Mouse (Mus musculus): ENCODE data around the gene Vtcn1. TPM values are rescaled to one million over a fixed set of nuclear protein-coding genes. Genes with fewer than 3 reads are reported as not detected.

Gene Vtcn1
- polyA plus RNA-seq, 1 experiment from 2014 or later, result not detected

- ATAC-seq (replicated peaks; ENCODE audit: low FRiP score) (no peak), DNase-seq (ENCODE audit: low spot score) (no peak)
- 49% methylated on average over 2 of the region's 2 CpGs for WGBS
- Histone ChIP-seq H3K36me3 (ENCODE audit: control insufficient read depth, insufficient read depth, low read length) (no peaks in the 10 kb centered on the region), H3K27me3 (replicated peaks; ENCODE audit: control insufficient read depth, insufficient read depth, low read length) (no peaks in the 10 kb centered on the region), H3K9me3 (ENCODE audit: control insufficient read depth, low read length) (no peaks in the 10 kb centered on the region), H3K4me3 (ENCODE audit: low read depth, low read length) (no peak overlapping the region), H3K27ac (ENCODE audit: low read depth, low read length) (no peak overlapping the region), H3K4me2 (no peak overlapping the region), H3K4me1 (replicated peaks; ENCODE audit: control insufficient read depth, insufficient read depth, low read length) (no peaks in the 10 kb centered on the region), H3K9ac (ENCODE audit: low read depth, low read length) (no peak overlapping the region)
Observed at GRCm38 (mm10) chr3:100821276-100821675, 4.0 kb upstream of the Vtcn1 start.

- no peaks in the 10 kb centered on the region for H3K9me3 ChIP-seq (ENCODE audit: control insufficient read depth, low read length)
- 71% methylated on average over 3 of the region's 3 CpGs for WGBS
- no peaks in the 10 kb centered on the region for H3K4me1 ChIP-seq (replicated peaks; ENCODE audit: control insufficient read depth, insufficient read depth, low read length)
- ATAC-seq (replicated peaks; ENCODE audit: low FRiP score) (no peak), DNase-seq (ENCODE audit: low spot score) (no peak)
- H3K27me3 ChIP-seq (replicated peaks; ENCODE audit: control insufficient read depth, insufficient read depth, low read length), result no peaks in the 10 kb centered on the region
- no peaks in the 10 kb centered on the region for H3K36me3 ChIP-seq (ENCODE audit: control insufficient read depth, insufficient read depth, low read length)
- no peak overlapping the region for H3K4me3 ChIP-seq (ENCODE audit: low read depth, low read length)
- H3K4me2 ChIP-seq, result no peak overlapping the region
- H3K27ac ChIP-seq (ENCODE audit: low read depth, low read length), result no peak overlapping the region
- no peak overlapping the region for H3K9ac ChIP-seq (ENCODE audit: low read depth, low read length)
Observed at GRCm38 (mm10) chr3:100843784-100844183, 18.5 kb downstream of the Vtcn1 start.

- 78% methylated on average over 5 of the region's 5 CpGs for WGBS
- Histone ChIP-seq H3K4me1 (replicated peaks; ENCODE audit: control insufficient read depth, insufficient read depth, low read length) (no peaks in the 10 kb centered on the region), H3K27me3 (replicated peaks; ENCODE audit: control insufficient read depth, insufficient read depth, low read length) (no peaks in the 10 kb centered on the region), H3K36me3 (ENCODE audit: control insufficient read depth, insufficient read depth, low read length) (no peaks in the 10 kb centered on the region), H3K4me3 (ENCODE audit: low read depth, low read length) (no peak overlapping the region), H3K9me3 (ENCODE audit: control insufficient read depth, low read length) (no peaks in the 10 kb centered on the region), H3K27ac (ENCODE audit: low read depth, low read length) (no peak overlapping the region), H3K9ac (ENCODE audit: low read depth, low read length) (no peak overlapping the region), H3K4me2 (no peak overlapping the region)
- DNase-seq (ENCODE audit: low spot score) (no peak), ATAC-seq (replicated peaks; ENCODE audit: low FRiP score) (no peak)
Observed at GRCm38 (mm10) chr3:100844366-100844765, 19.1 kb downstream of the Vtcn1 start.

DNA sequence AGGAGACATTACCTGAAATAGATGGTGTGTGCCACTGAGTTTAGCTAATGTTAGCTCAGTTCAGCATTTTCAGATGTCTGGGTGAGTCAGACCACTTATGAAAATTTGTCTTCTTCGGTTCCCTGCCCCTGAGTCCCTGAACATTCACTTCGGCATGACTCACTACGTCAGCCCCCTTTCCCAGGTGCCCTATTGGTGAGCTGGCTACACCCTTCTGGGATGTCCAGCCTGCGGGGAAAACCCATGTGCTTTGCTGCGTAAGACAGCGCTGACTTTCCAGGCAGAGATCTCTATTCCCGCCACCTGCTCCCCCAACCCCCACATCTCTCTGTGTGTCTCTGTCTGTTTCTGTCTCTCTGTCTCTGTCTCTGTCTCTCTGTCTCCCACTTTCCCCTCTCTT is 23.1 kb downstream of the Vtcn1 start:
- Histone ChIP-seq H3K9me3 (ENCODE audit: control insufficient read depth, low read length) (no peaks in the 10 kb centered on the region), H3K4me2 (no peak overlapping the region), H3K4me1 (replicated peaks; ENCODE audit: control insufficient read depth, insufficient read depth, low read length) (no peaks in the 10 kb centered on the region), H3K27me3 (replicated peaks; ENCODE audit: control insufficient read depth, insufficient read depth, low read length) (no peaks in the 10 kb centered on the region), H3K27ac (ENCODE audit: low read depth, low read length) (no peak overlapping the region), H3K4me3 (ENCODE audit: low read depth, low read length) (no peak overlapping the region), H3K9ac (ENCODE audit: low read depth, low read length) (no peak overlapping the region), H3K36me3 (ENCODE audit: control insufficient read depth, insufficient read depth, low read length) (no peaks in the 10 kb centered on the region)
- no peak for ATAC-seq (replicated peaks; ENCODE audit: low FRiP score)
- WGBS, result 86% methylated on average over 7 of the region's 7 CpGs
- DNase-seq (ENCODE audit: low spot score), result no peak

- H3K9me3 ChIP-seq (ENCODE audit: control insufficient read depth, low read length), result no peaks in the 10 kb centered on the region
- 68% methylated on average over 6 of the region's 6 CpGs for WGBS
- H3K36me3 ChIP-seq (ENCODE audit: control insufficient read depth, insufficient read depth, low read length), result no peaks in the 10 kb centered on the region
- H3K27ac ChIP-seq (ENCODE audit: low read depth, low read length), result no peak overlapping the region
- H3K4me2 ChIP-seq, result no peak overlapping the region
- ATAC-seq (replicated peaks; ENCODE audit: low FRiP score) (no peak), DNase-seq (ENCODE audit: low spot score) (no peak)
- no peaks in the 10 kb centered on the region for H3K4me1 ChIP-seq (replicated peaks; ENCODE audit: control insufficient read depth, insufficient read depth, low read length)
- H3K9ac ChIP-seq (ENCODE audit: low read depth, low read length), result no peak overlapping the region
- H3K4me3 ChIP-seq (ENCODE audit: low read depth, low read length), result no peak overlapping the region
- H3K27me3 ChIP-seq (replicated peaks; ENCODE audit: control insufficient read depth, insufficient read depth, low read length), result no peaks in the 10 kb centered on the region
Observed at GRCm38 (mm10) chr3:100850468-100850867, 25.2 kb downstream of the Vtcn1 start.

DNA sequence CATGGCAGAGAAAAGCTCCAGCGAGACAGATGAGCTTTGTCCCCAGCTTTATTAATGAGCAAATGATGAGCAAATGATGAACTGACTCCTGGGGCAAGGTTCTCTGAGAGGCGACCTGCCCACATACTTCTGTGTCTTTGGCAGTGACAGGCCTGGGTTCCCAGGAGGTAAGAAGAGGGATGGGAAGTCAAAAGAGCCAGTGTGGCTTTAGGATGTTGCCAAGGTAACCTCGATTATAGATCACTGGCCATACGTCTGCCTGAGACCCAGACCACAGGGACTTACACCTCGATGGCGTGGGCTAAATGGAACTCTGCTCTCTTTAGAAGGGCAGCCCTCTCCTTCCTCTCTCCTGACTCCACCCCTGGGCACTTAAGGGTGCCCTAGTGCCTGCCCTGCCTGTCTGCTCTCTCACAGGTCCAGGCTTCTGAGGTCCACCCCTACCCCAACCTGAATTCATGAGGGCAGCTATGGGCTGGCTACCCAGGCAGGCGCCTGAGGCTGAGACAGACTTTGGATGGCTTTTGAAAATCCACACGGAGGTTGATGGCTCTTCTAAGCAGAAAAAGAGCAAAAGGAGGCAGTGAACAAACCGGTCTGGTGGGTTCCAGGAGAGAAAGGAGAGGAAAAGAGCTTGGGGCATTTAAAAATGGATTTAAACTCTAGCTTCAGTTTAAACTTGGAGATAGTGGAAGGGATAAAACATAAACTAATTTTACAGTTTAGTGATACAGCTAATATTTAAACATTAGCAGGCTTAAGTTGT is 31.0 kb downstream of the Vtcn1 start:
- H3K4me2 ChIP-seq, result no peak overlapping the region
- no peaks in the 10 kb centered on the region for H3K9me3 ChIP-seq (ENCODE audit: control insufficient read depth, low read length)
- no peak overlapping the region for H3K9ac ChIP-seq (ENCODE audit: low read depth, low read length)
- no peaks in the 10 kb centered on the region for H3K27me3 ChIP-seq (replicated peaks; ENCODE audit: control insufficient read depth, insufficient read depth, low read length)
- 61% methylated on average over 9 of the region's 9 CpGs for WGBS
- no peak overlapping the region for H3K4me3 ChIP-seq (ENCODE audit: low read depth, low read length)
- no peak overlapping the region for H3K27ac ChIP-seq (ENCODE audit: low read depth, low read length)
- no peak for DNase-seq (ENCODE audit: low spot score)
- H3K36me3 ChIP-seq (ENCODE audit: control insufficient read depth, insufficient read depth, low read length), result no peaks in the 10 kb centered on the region
- no peak for ATAC-seq (replicated peaks; ENCODE audit: low FRiP score)
- H3K4me1 ChIP-seq (replicated peaks; ENCODE audit: control insufficient read depth, insufficient read depth, low read length), result no peaks in the 10 kb centered on the region

DNA sequence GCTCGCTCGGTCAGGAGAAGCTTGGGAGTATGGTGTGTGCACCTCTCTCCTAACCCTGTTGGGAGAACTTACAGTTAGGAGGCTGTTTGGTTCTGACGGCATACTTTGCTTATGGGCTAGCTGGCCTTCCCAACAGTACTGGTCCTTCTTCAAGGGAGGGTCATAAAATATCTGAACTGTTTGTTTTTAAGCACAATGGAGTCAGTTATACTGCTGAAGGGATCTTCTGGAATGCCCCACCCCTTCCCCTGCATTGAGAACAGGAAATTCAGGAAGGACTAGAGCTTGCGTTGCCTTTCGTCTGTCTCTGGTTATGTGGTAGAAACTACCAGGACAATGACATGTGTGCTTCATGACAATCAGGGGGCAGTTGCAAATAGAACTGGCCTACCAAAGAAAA is 31.9 kb downstream of the Vtcn1 start:
- Histone ChIP-seq H3K9ac (ENCODE audit: low read depth, low read length) (no peak overlapping the region), H3K4me1 (replicated peaks; ENCODE audit: control insufficient read depth, insufficient read depth, low read length) (no peaks in the 10 kb centered on the region), H3K4me3 (ENCODE audit: low read depth, low read length) (no peak overlapping the region), H3K27ac (ENCODE audit: low read depth, low read length) (no peak overlapping the region), H3K9me3 (ENCODE audit: control insufficient read depth, low read length) (no peaks in the 10 kb centered on the region), H3K27me3 (replicated peaks; ENCODE audit: control insufficient read depth, insufficient read depth, low read length) (no peaks in the 10 kb centered on the region), H3K4me2 (no peak overlapping the region), H3K36me3 (ENCODE audit: control insufficient read depth, insufficient read depth, low read length) (no peaks in the 10 kb centered on the region)
- WGBS, result 75% methylated on average over 5 of the region's 5 CpGs
- DNase-seq (ENCODE audit: low spot score), result no peak
- ATAC-seq (replicated peaks; ENCODE audit: low FRiP score), result no peak

DNA sequence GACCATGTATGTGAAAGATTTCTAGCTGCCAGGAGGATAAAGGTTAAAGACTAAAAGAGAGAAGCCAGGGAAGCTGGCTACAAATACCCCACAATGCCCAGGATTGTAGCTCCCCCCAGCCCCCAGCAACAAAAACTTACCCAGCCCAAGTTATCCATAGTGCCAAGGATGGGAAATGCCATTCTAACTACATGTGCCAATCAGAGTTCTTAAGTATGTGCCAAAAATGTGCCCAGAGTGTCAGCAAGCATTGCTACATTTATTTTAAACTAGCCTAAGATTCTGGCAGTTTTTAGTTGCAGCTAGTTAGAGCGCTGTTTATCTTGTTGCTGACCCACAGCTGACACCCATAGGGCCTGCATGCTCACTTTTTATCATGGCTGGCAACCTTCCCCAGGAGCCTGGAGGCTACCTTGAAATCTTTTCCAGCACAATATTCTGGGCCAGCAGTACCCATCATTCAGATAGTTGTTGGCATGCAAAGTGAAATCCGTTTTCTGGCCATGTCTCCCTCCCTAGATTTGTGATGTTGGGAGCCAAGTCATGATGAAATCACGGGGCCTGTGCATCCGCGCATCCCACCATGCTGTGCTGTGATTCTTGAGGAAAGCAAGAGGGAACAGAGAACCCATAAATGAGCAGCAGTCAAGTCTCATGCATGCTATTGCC is 33.2 kb downstream of the Vtcn1 start:
- no peak overlapping the region for H3K9ac ChIP-seq (ENCODE audit: low read depth, low read length)
- no peaks in the 10 kb centered on the region for H3K36me3 ChIP-seq (ENCODE audit: control insufficient read depth, insufficient read depth, low read length)
- H3K4me2 ChIP-seq, result no peak overlapping the region
- no peak for DNase-seq (ENCODE audit: low spot score)
- no peak overlapping the region for H3K27ac ChIP-seq (ENCODE audit: low read depth, low read length)
- no peak overlapping the region for H3K4me3 ChIP-seq (ENCODE audit: low read depth, low read length)
- no peak for ATAC-seq (replicated peaks; ENCODE audit: low FRiP score)
- H3K27me3 ChIP-seq (replicated peaks; ENCODE audit: control insufficient read depth, insufficient read depth, low read length), result no peaks in the 10 kb centered on the region
- H3K4me1 ChIP-seq (replicated peaks; ENCODE audit: control insufficient read depth, insufficient read depth, low read length), result no peaks in the 10 kb centered on the region
- 87% methylated on average over 5 of the region's 5 CpGs for WGBS
- no peaks in the 10 kb centered on the region for H3K9me3 ChIP-seq (ENCODE audit: control insufficient read depth, low read length)
